Mouse (Mus musculus) small intestine, adult 10 weeks (tissue): Measurements from ENCODE around the gene BC029722. TPM values are rescaled to one million over a fixed set of nuclear protein-coding genes. Genes with fewer than 3 reads are reported as not detected.

Experiments
- polyA plus RNA-seq: library from polyadenylated mRNA; stranded (reverse); fragments of 350-450 nt; fragmentation: Illumina TruSeq; extraction: RNeasy Lipid Tissue Mini Kit (QIAGEN cat#74804); gene quantifications from one replicate; pipeline ENCODE4 v1.2.3, GENCODE M21; 2014; ENCODE audit warnings: low replicate concordance

Gene BC029722
- 13.2 TPM for polyA plus RNA-seq

GRCm38 (mm10) chr2:155819392-155819448 is at the start of gene BC029722:
BC029722 (minus strand) TSS chr2:155819426.

GRCm38 (mm10) chr2:155834732-155835131 is 15.5 kb upstream of the BC029722 start, which contains the start of gene Fam83c:
Fam83c (minus strand) TSS chr2:155834854.

GRCm38 (mm10) chr2:155826630-155827424 is 7.6 kb upstream of the BC029722 start, which contains the start of gene Eif6:
Eif6 (minus strand) TSS chr2:155826925.

GRCm38 (mm10) chr2:155774927-155775684 is 44.1 kb downstream of the BC029722 start, which contains the start of gene Mmp24:
Mmp24 (plus strand) TSS chr2:155775342.

Other genes starting within 250 kb of the BC029722 start
- gene Gss, start 226.6 kb downstream of the BC029722 start, polyA plus RNA-seq: 6.2 TPM
- gene Myh7b, start 208.2 kb downstream of the BC029722 start, polyA plus RNA-seq: not detected
- gene Trpc4ap, start 127.0 kb downstream of the BC029722 start, polyA plus RNA-seq: 72.8 TPM
- gene Edem2, start 90.0 kb downstream of the BC029722 start, polyA plus RNA-seq: 11.5 TPM
- gene Gm17581, start 83.6 kb downstream of the BC029722 start, polyA plus RNA-seq: not detected
- 4.1 TPM for gene Procr, start 68.3 kb downstream of the BC029722 start, polyA plus RNA-seq
- gene Mmp24, start 44.1 kb downstream of the BC029722 start, polyA plus RNA-seq: not detected
- 14.6 TPM for gene Eif6, start 7.5 kb upstream of the BC029722 start, polyA plus RNA-seq
- 0.41 TPM for gene Fam83c, start 15.4 kb upstream of the BC029722 start, polyA plus RNA-seq
- gene Uqcc1, start 110.9 kb upstream of the BC029722 start, polyA plus RNA-seq: 23.3 TPM
- gene Gm15557, start 121.3 kb upstream of the BC029722 start, polyA plus RNA-seq: not detected
- not detected for gene Gdf5, start 125.9 kb upstream of the BC029722 start, polyA plus RNA-seq
- 0.82 TPM for gene Cep250, start 137.0 kb upstream of the BC029722 start, polyA plus RNA-seq
- 2.9 TPM for gene 6430550D23Rik, start 188.6 kb upstream of the BC029722 start, polyA plus RNA-seq
- gene Ergic3, start 188.6 kb upstream of the BC029722 start, polyA plus RNA-seq: 5.4 TPM
- not detected for gene Fer1l4, start 233.5 kb upstream of the BC029722 start, polyA plus RNA-seq
- not detected for gene Spag4, start 245.7 kb upstream of the BC029722 start, polyA plus RNA-seq